Comparison of ENCODE assay signal across 17 mouse cellular contexts in the genomic region with DNA sequence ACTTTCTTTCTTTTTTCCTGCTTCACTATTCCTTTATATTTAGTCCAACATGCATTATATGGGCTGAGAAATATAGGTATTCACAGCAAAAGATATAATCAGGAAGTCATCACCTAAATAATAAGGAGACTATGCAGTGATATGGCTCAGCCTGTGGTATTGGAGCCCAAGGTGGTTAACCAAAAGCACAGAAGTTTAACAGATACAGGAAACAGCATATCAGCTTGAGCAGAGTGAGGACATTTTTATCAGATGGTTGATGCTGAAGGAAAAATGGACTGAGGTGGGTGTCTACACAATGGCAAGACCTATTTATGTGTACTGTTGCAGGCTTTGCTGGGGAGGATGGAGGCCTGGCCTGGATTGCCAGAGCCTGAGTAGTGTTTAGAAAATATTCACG. TPM values are rescaled to one million over a fixed set of nuclear protein-coding genes. Genes with fewer than 3 reads are reported as not detected.
"Had no signal": no experiment of that assay in that cellular context is flagged by ENCODE, and none has a peak within 500 bp of the region (broad histone marks: within the 10 kb centered on the region; RNA-seq: fewer than 3 reads in every experiment).

No protein-coding gene starts in this region.

- H3K27ac ChIP-seq: liver, embryonic 15.5 days; midbrain, embryonic 10.5 days; midbrain, embryonic 12.5 days; neural tube, embryonic 12.5 days had no signal

- H3K4me1 ChIP-seq: liver, embryonic 15.5 days; midbrain, embryonic 10.5 days; midbrain, embryonic 12.5 days; neural tube, embryonic 12.5 days had no signal

- H3K27me3 ChIP-seq: liver, embryonic 15.5 days; midbrain, embryonic 12.5 days; neural tube, embryonic 12.5 days had no signal

- H3K9ac ChIP-seq: liver, embryonic 15.5 days; lung, embryonic 14.5 days; midbrain, embryonic 12.5 days; neural tube, embryonic 12.5 days had no signal

- H3K36me3 ChIP-seq: liver, embryonic 15.5 days; midbrain, embryonic 10.5 days; midbrain, embryonic 12.5 days; neural tube, embryonic 12.5 days had no signal

- DNase-seq: lung, adult 18-20 months; lung, embryonic 14.5 days; lung, postnatal 10 days; lung, postnatal 4 days; midbrain, embryonic 14.5 days; right cerebral cortex, postnatal 14 days; thymus, adult 2 months; thymus, postnatal 25 days; thymus, postnatal 4 days had no signal

- H3K9me3 ChIP-seq: liver, embryonic 15.5 days; midbrain, embryonic 10.5 days; midbrain, embryonic 12.5 days; neural tube, embryonic 12.5 days had no signal

- H3K4me2 ChIP-seq: liver, embryonic 15.5 days; lung, embryonic 14.5 days; midbrain, embryonic 12.5 days; neural tube, embryonic 12.5 days had no signal

- H3K4me3 ChIP-seq: liver, embryonic 15.5 days; midbrain, embryonic 10.5 days; midbrain, embryonic 12.5 days; neural tube, embryonic 12.5 days had no signal

RNA-seq across cellular contexts. Expression of a gene that starts 58.4 kb away (rescaled TPM):
- total RNA-seq: megakaryocyte-erythroid progenitor cell, adult 5-6 weeks; monocyte, adult 5-6 weeks; neutrophil, adult 5-6 weeks had no signal
- polyA plus RNA-seq: spleen, adult 2 months had no signal
